Mouse (Mus musculus) c-Kit-negative CD71-positive TER-119-positive erythroid progenitor cells, embryonic 14.5 days (primary cell): ENCODE measurements around the gene Sbf2.

Experiments
- DNase-seq: peaks from one replicate; pipeline ENCODE4 v3.0.0-alpha.2; 2013; ENCODE audit warnings: low read depth, low spot score

Gene Sbf2

DNA sequence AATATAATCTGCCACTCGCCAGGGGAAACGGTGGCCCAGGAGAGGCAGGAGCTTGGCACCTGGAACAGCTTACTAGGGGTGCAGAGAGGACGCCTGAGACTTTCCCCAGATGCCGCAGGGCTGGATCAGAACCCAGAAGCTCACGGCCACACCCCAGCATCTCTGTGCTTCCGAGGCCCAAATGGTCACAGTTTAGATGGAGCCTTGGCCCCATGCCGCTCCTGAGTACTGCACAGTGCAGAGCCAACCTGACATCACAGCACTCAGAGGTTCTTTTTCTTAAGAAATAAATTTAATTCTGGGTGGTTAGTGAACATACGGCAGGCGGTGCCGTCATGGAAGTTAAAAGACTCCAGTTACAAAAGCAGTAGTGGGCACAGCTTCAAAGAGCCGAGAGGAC, 307.0 kb downstream of the Sbf2 start:
- DNase-seq, result no peak

DNA sequence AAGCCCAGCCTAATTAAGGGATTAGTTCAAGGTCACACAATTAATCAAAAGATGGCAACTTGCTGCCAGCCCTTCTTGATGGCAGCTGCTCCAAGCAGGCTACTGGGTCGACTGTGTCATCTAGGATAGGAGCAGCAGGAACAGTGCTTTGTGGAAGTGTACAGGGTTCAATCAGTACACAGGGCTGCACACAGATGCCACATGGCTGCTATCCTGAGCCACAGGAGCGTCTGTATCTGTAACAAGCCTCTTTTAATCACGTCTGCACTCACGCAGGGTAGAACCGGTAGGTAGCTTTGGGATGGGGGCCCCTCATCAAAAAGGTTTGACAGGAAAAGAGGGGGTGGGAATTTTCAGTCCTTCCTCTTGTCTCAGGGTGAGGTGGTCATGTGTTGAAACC, 308.4 kb downstream of the Sbf2 start:
- DNase-seq, result no peak

DNA sequence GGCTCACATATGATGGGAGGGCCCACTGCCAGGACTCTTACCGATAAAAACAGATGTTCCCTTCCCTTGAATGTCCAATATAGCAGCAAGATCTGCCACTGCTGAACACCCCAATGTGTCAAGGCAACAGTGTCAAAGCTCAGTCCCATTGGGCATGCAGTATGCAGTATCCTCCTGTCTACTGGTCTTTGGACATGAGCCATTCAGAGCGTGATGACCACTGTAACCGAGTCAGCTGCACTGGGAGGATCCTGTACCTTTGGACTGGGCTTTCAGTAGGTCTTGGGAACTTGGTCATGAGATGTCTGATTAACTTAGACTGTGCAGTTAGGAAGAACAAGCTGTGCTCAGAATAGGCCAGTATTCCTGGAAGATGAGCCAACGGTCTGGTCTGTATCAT, 309.2 kb downstream of the Sbf2 start:
- DNase-seq, result no peak

DNA sequence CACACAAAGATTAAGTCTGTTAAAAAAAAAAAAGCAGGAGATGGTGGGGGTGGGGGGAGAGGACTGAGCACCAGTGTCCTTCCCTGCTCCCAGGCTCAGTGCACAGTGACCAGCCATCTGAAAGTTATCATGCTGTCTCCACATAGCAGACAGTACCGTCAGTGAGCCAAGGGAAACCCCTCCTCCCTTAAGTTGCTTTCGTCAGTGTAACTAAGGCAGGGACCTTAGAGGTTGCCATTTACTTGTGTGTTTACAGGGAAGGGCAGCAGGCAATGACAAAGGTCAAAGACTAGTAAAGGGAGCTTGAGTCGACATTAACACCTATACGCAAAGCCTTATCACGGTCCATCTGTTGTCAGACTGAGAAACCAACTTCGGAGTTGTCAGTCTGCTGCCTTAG, 311.8 kb downstream of the Sbf2 start:
- no peak for DNase-seq

DNA sequence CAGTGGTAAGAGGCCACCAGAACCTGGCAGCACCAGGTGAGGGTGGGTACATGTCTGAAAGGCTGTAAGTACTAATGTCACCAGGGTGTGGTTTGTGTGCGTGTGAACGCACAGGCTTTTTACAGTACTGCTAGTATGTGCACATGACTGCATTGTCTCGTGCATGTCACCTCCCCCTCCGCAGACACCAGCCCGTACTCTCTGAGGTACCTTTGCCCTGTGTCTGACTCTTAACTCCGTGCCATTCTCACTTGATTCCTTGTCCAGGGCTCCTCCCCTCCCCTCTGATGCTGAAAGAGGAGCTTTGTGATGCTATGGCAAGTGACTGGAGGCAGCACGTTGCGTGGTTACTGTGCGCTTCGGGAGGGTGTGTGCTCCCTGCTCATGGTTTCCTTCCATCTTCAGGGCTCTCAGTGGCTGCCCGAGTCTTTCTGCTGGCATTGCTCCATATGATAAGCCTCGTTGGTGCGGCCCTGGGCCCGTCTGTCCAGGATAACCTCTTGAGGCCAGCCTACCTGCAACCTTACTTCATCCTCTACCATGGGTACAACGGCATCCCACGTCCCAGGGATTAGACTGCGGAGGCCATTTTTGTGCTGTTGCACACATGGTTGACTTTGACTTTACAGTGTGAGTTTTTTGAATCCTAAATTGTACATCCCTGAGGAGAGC, 315.8 kb downstream of the Sbf2 start:
- DNase-seq, result no peak

DNA sequence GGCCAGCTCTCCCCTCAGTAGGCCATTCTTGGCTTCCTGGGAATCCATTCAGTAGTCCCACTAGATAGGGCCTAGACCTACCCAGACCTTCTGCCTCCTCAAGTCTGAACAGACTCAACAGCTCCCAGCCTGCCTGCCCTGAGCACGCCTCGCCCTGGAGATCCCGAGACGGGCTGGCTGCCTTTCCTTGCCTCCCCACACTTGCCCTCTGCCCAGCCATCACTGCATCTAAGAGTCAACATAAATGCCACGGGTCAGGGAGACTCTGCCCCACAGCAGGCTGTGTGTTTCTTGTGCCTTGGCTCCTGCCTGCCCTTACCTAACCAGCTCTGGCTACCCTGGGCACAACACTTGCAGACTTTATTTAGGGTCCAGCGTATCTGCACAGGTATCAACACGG, 316.6 kb downstream of the Sbf2 start:
- DNase-seq, result no peak

DNA sequence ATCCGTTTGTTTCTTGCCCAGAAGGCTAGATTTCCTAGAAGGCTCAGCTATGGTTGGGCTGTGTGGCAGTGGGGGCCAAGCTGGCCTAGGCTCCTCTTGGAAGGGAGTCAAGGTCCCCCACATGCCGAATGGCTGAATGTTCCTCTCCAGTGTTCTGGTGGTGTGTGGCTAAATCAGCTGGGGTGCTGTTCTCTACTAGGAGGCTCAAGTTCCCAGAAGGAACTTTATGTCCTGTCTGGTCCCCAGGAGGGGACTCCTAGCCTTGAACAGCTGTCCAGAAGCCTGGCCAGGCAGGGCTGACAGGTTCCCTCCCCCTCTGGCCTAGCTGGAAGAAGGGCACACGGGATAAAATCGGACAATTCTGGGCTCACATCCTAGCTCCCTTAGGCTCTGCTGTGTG, 317.1 kb downstream of the Sbf2 start:
- no peak for DNase-seq

DNA sequence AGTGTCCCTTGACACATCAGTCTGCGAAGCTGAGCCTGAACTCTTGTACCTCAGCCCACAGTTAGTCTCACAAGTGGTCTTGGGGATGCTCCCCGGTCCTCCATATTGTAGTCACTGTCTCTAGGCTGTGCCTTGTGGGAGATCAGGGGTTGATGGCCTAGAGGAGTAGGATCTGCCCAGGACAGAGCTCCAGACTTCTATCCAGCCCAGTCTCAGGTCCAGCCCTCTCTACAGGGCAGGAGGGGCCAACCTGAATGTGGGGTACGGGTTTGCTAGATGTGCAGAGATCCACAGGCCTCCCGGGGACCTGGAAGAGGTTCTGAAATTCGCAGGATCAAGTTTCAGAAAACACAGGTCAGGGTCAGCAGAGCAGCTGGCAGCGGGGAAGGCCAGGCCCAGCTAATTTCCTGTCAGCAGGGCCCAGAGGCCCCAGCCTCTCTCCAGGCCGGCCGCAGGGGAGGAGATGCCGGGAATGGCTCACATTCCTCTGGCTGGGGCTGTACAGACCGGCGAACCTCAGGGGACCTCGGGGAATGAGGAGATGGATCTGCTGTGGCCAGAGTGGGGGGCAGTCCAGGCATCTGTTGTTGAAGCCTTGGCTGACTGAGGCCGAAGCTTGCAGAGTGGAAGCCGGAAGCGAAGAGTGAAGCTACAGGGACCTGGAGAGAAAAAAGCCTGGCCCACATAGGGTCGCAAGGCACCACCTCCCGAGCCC, 317.7 kb downstream of the Sbf2 start:
- DNase-seq, result no peak

DNA sequence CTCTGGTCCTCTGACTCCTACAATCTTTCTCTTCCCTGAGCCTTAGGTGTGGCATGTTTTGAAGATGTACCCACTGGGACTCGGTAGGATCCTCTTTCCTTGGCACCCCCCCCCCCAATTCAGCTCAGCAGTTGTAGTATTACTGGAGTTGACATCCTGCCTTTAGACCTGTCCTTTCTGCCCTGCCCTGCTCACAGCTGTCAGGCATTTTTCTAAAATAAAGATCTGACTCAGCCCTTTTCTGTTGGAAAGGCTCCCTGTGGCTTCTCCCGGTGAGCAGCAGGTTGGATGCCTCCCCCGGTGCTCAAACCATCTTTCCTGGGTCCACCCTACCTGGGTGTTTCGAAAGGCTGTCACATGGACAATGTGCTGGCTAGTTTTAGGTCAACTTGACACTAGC, 325.1 kb downstream of the Sbf2 start:
- DNase-seq, result no peak

DNA sequence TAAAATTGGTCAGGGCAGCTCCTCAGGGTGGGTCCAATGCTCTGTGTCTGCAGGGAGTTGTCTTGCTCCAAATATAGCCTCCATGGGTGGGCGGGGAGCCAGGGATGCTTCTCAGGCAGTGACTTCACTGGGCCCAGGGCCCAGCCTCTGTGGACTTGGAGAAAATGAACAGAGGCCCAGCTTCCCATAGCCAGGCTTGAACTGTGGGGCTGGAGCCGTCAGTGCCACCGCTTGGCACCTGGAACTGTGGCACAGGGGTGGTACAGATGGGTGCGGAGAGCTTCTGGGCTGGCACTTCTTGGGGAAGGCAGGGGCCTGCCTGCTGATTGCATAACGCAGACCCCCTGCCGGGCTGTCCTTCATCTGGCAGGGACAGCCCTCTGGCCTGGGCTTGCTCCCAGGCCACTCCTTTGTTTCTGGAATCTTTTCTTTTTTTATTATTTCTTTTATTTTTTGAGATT, 326.0 kb downstream of the Sbf2 start:
- DNase-seq, result no peak

DNA sequence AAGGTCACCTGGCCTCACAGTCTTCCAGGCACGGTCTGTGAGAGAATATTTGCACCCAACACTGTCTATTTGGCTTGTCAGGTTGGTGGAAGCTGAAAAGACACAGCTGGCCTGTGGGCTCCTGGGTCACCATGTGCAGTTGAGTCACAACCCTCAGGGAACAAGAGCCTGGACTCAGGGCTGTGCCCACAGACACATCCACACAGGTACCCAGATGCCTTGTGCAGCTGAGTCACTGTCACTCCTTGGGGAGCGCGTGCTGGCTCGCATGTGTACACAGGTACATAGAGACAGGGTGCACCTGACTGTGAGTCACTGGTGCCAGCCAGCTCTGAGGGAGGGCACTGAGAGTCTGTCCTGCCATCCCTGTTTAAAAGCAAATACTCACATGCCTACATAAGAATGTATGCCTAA, 326.5 kb downstream of the Sbf2 start:
- no peak for DNase-seq

DNA sequence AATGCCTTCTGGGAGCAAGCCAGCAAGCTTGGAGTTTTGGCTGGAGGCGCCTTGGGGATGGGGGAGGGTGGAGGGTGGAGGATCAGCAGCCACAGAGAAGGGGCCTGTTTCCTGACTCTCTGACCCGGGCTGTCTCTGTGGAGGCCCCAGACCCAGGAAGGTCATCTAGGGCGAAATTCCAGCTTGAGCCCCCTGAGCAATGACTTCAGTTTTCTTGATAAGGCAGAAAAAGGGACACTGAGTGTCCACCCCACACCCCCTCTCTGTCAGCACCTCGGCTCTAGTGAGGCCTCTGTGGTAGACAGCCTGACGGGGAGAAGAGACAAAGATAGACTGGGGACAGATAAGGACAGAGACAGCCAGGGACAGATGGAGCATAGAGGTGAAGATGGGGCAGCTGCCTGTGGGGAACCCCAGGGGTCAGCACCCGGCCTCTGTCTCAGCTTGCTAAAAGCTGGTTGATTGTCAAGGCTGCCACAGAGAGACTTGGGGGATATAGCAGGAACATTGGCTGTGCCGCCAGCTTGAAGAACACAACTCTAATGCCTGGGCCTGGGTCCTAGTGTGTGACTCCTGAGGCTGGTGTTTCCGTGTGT, 327.1 kb downstream of the Sbf2 start:
- no peak for DNase-seq

DNA sequence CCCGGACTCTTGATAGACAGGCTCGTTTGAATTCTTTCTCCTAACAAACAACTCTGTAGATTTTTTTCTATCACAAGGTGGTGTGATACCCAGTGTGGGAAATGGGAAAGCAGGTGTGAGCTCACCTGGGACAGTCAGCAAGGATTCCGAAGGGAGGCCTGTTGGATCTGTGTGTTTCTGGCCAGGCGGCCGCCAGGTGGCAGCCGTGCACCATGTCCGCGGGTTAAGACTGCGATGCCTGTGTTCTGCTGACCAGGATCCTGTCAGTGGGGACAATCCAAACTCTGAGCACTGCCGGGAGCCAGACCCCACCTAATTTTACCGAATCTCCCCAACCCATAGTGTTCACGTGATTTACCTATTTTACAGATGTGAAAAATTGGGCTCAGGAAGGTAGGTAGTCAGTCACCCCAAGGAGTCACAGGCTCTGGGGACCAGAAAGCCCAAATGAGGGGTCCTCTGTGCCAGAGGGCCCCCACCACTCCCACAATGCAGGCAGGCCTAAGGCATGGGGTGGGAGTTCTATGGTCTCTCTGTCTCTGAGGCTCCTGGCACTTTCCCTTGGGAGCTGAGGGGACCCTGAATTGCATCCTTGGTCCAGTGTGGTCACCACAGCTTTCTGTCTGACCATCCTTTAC, 327.8 kb downstream of the Sbf2 start:
- DNase-seq, result no peak

DNA sequence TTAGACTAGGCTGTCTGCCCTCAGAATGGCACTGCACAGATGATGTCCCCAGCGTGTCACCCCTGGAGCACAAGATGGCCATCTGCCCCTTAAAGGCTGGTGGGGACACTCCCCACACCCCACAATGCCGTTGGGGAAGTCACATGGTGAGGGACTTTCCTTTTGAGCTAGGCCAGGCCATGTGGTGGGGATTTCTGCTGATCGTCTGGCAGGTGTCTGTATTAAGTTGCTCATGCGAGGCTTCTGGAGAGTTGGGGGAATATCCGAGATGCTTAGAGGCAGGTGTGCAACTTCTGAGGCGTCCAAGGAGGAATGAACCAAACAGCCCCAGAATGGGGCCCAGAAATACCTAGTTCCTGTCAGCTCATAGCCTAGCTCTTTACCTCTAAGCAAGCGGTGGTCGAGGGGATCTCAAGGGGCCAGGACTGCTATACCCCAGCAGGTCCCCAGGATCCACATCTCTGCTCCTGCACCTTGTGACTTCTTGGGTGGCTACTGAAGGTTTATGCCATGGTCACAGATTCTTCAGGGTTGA, 328.5 kb downstream of the Sbf2 start:
- DNase-seq, result no peak

DNA sequence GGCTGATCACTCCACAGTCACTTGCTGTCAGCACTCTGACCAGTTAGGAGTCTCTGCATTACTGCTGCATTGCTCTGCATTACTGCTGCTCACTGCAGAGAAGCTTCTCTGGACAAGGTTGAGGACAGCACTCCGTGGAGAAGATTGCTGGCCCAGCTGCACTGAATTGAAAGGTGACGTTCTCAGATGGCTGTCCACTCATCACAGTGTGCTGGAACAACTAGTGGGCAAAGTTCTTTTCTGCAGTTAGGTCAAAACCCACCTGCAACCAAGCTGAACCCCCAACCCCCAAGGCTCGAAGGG, 328.9 kb downstream of the Sbf2 start:
- DNase-seq, result no peak

DNA sequence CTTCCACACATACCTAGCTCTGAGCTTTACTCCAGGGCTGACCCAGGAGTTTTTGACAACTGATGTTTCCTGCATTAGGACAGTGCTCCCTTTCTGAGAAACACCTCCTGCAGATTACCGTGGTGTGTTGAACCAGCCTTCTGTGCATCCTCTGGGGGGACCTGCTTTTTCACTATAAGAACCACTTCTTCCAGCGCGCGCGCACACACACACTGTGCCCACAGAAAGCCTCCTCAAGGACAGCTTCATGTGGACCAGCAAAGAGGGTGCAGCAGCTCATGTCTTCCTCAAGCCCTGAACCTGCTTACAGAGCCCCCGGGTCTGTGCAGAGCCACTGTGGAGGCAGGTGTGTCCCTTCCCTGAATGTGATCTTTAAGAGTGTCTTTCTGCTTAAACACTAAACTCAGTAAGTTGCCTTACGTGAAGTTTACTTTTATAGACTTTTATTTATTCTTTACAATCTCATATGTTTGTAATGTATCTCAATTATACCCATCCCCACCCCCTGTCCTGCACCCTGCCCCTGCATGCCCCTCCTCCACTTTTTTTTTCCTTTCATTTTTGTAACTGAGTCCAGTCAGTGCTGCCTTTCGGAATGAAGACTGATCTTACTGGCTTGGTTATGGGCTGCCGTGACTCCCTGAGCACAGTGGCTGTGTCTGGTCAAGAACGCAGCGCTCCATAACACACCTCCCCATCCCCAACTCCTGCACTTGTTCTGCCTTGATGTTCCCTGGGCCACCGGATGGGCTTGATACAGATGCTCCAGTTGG, 329.5 kb downstream of the Sbf2 start:
- no peak for DNase-seq

DNA sequence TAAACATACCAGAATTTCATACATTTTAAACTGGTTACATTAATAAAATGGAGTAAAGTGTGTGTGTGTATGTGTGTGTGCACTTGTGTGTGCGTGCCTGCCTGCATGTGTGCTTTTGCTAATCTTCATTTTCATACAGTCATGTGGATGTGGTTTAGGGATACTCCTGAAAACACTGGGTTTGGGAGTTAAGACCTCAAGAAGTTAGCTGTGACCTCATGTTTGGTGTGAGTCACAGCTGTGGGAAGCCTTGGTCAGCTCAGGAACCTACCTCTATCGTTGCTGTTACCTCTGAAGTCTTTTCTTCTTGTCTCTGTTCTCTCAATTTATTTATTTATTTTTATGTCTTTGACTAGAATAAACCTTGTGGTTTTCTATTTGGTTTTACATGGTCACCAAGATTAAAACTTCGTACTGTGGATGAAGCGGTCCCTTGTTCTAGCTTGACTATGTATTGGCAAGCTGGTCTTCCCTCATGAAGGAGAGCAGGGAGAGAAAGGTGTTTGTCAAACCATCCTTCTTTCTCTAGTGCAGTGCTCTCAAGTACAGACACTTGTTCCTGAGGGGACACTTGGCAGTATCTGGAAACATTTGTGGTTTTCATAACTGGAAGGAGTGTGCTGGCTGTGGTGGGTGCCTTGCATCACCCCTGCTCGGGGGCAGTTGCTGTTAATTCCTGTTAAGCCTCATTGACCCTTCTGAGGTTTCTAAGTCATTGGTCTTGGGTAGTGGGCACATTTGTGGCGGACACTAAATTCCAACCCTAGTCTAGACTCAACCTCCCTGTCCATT, 331.0 kb downstream of the Sbf2 start:
- no peak for DNase-seq

DNA sequence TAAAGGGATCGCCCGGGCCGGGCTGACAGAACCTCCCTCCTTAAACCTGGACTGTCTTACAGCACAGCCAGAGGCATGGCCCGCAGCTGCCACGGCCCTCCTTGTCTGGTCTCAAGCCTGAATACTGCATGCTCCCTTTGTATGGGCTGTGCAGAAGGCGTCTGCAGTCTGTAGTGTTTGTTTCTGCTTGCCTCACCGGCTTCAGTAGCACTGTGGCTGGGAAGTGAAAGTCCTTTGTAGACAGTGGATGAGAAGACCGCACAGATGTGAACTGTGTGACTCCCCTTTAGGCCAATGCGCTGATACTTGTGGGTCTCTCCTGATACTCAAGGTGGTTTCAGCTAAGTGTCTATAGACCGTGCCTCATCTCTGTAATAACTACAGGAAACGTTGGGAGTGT, 331.9 kb downstream of the Sbf2 start:
- DNase-seq, result no peak

DNA sequence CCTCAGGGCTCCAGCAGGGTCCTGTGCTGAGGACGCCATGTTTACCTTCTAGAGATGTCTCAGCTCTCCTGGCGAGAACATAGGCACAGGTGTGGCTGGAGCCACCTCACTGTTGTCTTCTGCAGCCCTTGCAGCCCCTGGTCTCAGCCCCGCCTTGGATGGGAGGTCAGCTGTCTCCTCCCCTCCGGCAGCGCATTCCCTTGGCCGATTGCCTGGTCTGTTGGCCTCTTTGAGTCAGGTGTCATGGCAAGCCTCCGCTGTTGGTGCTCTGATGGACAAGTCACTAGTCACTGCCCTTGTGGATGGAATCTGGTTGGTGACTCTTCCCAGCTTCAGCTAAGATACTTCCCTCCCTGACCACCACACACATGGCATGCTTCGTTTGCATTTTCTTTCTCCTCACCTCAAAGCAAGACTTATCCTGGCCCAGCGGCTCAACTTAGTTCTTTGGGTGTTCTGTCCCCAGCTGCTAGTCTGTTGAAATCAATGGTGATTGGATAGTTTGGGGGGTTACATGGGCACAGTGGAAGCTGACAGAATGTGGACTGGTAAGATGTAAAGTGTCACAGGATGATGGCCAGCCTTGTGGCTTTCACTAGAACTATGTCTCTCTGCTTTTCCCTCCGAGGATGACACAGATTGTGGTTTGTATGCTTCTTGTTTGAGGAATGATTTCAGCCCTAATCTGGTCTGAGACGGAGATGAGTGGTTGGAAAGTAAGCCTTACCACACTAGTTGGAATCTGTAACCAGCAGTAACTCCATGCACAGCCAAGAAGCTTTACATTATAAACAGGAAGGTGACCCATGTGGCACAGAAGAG, 333.1 kb downstream of the Sbf2 start:
- DNase-seq, result no peak

DNA sequence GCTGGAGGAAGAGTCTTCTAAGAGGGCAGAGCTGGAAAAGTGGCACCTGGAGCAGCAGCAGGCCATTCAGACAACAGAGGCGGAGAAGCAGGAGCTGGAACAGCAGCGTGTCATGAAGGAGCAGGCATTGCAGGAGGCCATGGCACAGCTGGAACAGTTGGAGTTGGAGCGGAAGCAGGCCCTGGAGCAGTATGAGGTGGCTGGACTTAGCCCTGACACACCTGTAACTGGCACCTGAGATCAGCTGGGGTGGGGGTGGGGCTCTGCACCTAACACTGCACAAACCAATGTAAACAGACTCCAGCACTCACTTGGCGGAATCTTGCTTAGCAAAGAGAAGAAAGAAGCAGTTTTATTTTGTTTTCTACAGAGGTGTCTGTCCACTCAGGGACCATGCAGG, 335.5 kb downstream of the Sbf2 start:
- no peak for DNase-seq
